Mouse (Mus musculus) adrenal gland, postnatal 36 days (tissue): ENCODE data around the gene Syn3. TPM values are rescaled to one million over a fixed set of nuclear protein-coding genes. Genes with fewer than 3 reads are reported as not detected.
"Not testable (repeated sequence)": the region's sequence is repeated elsewhere in the genome, so short reads cannot be mapped to it uniquely, and the experiment has no call there.

Source experiments
- DNase-seq, 2 experiments: peaks; one replicate each; pipeline ENCODE4 v3.0.0; 2021; ENCODE audit warnings: mixed read lengths in 1 of 2
- total RNA-seq, 2 experiments: library from RNA; stranded (reverse); gene quantifications; 2 replicates each; pipeline ENCODE4 v1.2.3; 2021

Gene Syn3
- total RNA-seq, 2 experiments from 2014 or later: 1.5 to 2.5 TPM

- DNase-seq: peak; percentile 24 to 55
Measured at GRCm38 (mm10) chr10:86418345-86418744, 80.4 kb downstream of the Syn3 start.

- DNase-seq: peak in 1 of 2 experiments; percentile 11
Measured at GRCm38 (mm10) chr10:86416806-86417205, 81.9 kb downstream of the Syn3 start.

- DNase-seq: no peak
Measured at GRCm38 (mm10) chr10:86410868-86411267, 87.8 kb downstream of the Syn3 start.

DNA sequence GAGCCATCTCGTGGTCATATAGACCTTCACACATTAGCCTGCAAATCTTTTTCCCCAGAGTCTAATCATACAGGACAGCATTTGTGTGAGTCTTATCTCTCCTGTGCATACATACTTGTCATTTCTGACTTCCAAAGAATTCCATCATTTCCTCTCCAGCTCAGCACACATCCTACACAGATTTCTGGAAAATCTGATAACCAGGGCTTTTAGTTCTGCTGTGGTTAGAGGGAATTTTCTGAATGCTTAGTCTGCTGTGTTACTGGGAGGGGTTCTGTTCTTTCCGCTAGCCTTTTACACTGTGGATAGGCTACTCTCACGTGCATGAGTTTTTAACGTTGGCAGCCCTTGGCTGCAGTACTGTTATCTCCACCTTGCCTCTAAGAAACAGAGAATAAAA lies 91.7 kb downstream of the Syn3 start:
- no peak for DNase-seq

- no peak for DNase-seq
Measured at GRCm38 (mm10) chr10:86398347-86398720, 100.4 kb downstream of the Syn3 start.

DNA sequence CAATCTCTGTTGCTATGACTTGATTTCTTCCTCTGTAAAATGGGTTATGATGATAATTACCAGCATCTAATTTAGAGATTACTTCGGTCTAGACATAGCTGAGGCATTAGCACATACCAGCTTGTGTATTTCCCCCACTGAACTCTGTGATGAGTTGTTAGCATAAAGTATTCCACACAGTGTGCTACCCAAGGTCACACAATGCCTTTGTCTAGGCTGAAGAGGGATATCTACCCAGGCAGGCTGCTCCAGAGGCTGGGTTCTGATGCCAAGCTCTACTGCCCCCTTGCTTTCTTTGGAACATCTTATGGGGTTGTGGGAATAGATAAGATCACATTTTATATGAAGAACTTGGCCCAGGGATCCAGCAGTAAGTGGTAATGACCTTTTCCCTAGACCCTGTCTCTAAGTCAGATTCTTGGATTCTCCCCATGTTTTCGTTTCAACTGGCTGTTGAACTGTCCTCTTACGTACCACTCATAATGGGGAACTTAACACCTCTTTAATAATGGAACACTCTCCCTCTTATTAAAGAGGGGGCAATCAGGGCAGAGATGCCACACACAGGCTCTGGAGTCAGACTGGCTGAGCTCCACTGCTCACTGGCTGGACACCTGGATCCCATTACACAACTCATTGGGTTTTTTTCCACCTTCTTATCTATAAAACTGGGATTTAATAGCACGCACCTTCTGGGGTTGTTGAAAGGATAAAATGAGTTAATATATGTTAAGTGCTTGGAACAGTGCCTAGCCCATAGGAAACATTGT lies 100.9 kb downstream of the Syn3 start:
- peak in 1 of 2 experiments; percentile 6 for DNase-seq

DNA sequence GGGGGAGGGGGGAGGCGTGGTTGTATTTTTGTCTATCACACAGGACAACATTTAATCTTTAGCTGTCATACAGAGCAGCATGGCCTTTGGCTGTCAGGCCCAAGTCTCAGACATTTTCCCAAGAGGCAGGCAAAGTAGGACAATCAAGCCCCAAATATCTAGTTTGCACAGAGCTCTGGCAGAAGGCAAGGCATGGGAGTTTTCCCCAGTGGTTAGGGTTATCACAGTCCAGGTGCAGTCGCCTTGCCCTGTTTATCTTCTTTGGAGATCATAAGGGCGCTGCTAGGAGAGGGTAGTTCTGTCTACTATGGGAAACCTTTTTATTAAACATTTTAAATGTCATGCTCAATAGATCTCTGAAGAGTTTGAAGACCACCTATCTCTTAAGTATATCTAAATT lies 106.3 kb downstream of the Syn3 start:
- no peak for DNase-seq

- peak in 1 of 2 experiments; percentile 10 for DNase-seq
Measured at GRCm38 (mm10) chr10:86389913-86390312, 108.8 kb downstream of the Syn3 start.

- no peak for DNase-seq
Measured at GRCm38 (mm10) chr10:86389357-86389756, 109.3 kb downstream of the Syn3 start.

DNA sequence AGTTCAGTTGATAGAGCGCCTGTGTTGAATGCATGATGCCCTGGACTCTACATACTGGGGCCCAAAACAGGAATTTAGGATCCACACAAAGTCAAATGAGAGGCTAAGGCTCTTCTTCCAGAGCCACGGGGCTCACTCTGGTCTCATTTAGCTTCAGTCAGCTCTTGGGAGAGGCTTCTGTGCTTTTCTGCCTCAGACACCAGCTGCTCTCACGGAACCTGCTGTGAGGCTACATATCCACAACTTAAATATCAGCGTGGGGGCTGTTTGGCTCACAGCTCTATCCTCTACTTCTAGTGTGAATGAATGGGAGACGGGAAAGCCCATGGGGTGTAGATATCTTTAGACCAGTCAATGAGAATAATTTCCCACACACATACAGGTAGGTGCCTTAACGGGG lies 109.9 kb downstream of the Syn3 start:
- no peak for DNase-seq

GRCm38 (mm10) chr10:86387821-86388440 lies 110.8 kb downstream of the Syn3 start:
- peak; percentile 53 to 65 for DNase-seq

GRCm38 (mm10) chr10:86386232-86386631 lies 112.5 kb downstream of the Syn3 start:
- DNase-seq: no peak

- no peak for DNase-seq
Measured at GRCm38 (mm10) chr10:86385656-86386055, 113.0 kb downstream of the Syn3 start.

GRCm38 (mm10) chr10:86384655-86385054 lies 114.0 kb downstream of the Syn3 start:
- no peak for DNase-seq

DNA sequence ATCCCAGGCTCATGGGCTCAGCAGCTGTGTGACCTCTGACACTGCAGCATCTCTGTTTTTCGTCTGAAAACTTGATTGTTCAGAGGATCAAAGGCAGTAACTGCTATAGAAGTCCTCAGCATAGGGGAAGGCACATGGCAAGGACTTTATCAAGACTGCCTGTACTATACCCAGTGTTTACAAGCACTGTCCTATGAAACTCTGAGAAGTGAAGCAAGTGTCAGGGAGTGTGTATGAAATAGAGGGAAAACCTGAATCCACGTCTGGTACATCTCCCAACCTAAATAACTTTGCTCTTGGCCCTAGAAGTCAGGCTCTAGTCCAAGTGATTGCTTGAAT lies 116.8 kb downstream of the Syn3 start:
- no peak for DNase-seq

DNA sequence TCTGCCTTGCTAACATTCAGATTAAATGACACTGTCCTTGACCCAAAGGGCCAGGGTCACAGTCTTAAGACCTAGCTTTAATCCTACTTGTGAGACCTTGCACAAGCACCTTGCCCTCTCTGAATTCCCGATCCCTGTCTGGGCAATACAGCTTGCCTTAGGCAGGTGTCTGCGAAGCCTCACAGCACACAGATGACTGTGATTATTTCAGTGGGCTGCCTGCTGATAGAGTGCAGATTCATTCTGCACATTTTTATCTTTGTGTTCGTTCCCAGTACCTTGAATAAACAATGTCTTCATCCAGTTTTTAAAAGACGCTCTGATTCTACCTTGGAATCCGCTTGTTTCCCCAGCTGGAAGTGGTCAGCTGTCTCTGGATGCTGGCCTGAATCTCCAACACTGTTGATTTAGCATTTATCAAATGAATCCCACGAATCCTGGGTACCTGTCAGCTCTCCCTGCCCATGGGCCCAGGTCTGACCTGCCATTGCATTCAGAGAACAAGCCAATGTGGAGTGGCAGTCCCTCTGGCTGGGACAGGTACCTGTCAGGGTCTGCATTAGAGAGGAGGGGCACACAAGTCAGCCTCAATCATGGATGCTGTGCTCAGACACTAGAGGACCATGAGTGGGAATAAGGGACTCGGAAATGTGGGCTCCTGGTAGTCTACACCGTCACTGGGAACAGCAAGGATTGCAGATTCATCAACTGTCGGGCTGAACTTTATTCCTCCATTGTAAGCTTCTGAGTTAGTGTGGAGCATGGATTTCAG lies 117.4 kb downstream of the Syn3 start:
- DNase-seq: no peak

DNA sequence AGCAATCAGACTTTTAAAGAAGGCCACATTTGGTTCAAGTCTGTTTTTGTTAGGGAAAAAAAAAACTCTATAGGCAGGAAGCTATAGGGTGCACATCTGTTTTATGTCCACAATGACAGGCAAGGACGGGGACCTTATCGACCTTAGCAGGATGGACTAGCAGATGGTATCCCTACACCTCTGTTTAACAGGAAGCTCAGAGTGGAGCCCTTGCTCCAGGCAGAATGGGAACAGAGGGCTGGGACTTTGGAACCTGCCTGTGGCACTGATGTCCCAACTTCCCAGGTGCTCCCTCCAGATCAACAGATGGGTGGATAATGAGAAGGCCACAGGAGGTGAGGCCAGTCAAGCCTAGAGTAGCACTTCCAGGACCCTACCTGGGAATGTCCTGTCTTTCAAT lies 118.1 kb downstream of the Syn3 start:
- DNase-seq: no peak

DNA sequence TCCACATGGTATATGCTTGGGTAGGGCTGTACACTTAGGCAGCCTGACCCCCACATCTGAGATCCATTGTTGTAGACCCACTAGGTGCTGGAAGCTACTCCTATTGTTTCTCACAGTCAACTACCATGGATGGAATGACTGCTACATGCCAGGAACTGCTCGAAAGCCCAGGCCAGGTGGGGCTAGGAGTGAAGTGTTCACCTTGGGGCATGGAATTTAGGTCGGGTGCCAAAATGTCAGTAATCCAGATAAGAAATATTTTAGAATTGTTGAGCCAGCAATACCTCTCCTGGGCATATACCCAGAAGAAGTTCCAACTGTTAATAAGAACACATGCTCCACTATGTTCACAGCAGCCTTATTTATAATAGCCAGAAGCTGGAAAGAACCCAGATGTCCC lies 119.9 kb downstream of the Syn3 start:
- DNase-seq: not testable (repeated sequence)

GRCm38 (mm10) chr10:86376392-86377185 lies 122.1 kb downstream of the Syn3 start:
- peak; percentile 14 to 47 for DNase-seq

DNA sequence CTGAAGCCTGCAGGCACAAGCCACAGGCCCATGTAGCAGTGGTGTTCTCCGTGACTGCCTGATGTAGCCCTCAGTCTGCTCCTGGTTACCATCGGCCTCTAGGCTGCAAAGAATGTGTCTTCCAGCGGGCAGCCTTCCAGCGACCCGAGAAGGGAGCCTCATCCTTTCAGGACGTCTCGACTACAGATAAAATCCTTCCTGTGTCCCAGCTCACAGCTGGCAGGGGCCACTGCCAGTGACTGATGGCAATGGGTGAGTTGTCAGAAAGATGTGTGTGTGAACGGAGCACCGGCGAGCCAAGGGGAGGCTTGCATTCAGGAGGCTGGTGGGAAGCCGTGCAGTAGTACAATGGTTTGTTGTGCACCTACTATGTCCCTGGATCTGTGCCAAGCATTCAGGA lies 122.8 kb downstream of the Syn3 start:
- peak; percentile 81 to 87 for DNase-seq

DNA sequence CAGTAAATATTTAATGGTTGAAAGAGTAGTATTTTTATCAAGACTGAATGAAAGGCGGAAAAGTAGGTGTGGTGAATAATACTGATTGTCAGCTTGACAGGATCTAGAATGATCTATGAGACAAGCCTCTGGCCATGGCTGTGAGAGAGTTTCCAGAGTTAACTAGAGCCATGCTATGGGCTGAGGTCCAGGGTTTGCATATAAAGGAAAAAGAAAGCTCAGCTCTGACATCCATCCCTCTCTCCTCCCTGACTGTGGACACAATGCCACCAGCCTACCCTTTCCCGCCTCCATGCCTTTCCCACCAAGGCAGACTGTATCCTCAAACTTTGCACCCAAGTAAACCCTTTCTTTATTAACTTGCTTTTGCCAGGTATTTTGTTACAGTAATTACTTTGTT lies 124.6 kb downstream of the Syn3 start:
- no peak for DNase-seq

DNA sequence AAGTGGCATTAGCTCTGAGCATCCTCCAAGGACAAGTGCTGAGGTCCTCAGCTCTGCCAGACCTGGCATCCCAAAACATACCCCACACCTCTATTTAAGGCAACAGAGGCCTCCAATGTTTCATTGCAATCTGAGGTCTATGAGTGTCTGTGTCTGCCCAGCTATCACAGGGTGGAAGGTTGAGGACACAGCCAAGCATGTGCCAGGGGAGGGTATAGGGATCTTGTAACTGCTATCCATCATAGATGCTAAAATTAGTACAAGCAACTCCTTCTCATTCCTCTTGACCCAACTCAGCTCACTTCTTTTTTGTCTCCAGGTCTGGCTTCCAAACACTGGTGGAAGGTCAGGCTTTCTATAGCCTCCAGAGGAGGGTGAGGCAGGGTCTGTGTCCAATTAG lies 127.1 kb downstream of the Syn3 start:
- DNase-seq: no peak
